Mouse (Mus musculus): ENCODE data around the gene Rnf224.

GRCm38 (mm10) chr2:25194006-25194405 lies 42.6 kb downstream of the Rnf224 start:
- TF ChIP-seq CTCF (IDR thresholded peaks at IDR 0.05; ENCODE audit: low read depth) = no peak
- TF ChIP-seq EP300 (IDR thresholded peaks at IDR 0.05; ENCODE audit: low read depth) = no peak

Measured in liver, embryonic 14.5 days (tissue).